Mouse (Mus musculus) intestine, embryonic 16.5 days (tissue): ENCODE results near the gene Tdo2. TPM values are rescaled to one million over a fixed set of nuclear protein-coding genes. Genes with fewer than 3 reads are reported as not detected.

Source experiments
- ATAC-seq: fragments of 200-750 bp; cut with Nextera tagmentation; 2 replicates; pipeline ENCODE4 v1.8.0; 2017; ENCODE audit warnings: moderate TSS enrichment, moderate library complexity
- H3K27ac ChIP-seq: fragments of 300-500 bp; sonication (generic); 2 replicates; pipeline ENCODE4 v1.5.1; 2014; ENCODE audit warnings: mild to moderate bottlenecking, low read length
- H3K27me3 ChIP-seq: fragments of 300-500 bp; sonication (generic); replicated peaks from 2 replicates; pipeline ENCODE4 v1.6.1; 2014; ENCODE audit warnings: low read length, control low read depth, mixed read lengths; ENCODE audit not compliant: control insufficient read depth, insufficient read depth
- H3K36me3 ChIP-seq: fragments of 300-500 bp; sonication (generic); 2 replicates; pipeline ENCODE4 v1.6.1; 2014; ENCODE audit warnings: low read length, control low read depth; ENCODE audit not compliant: control insufficient read depth, insufficient read depth
- H3K4me1 ChIP-seq: fragments of 300-500 bp; sonication (generic); 2 replicates; pipeline ENCODE4 v1.6.1; 2014; ENCODE audit warnings: low read length, control low read depth, mixed read lengths; ENCODE audit not compliant: control insufficient read depth, insufficient read depth
- H3K4me2 ChIP-seq: fragments of 300-500 bp; sonication (generic); 2 replicates; pipeline ENCODE4 v1.6.1; 2014; ENCODE audit warnings: low read depth, low read length, control low read depth
- H3K4me3 ChIP-seq: fragments of 300-500 bp; sonication (generic); 2 replicates; pipeline ENCODE4 v1.5.1; 2014; ENCODE audit warnings: mild to moderate bottlenecking, low read length
- H3K9ac ChIP-seq: fragments of 300-500 bp; sonication (generic); 2 replicates; pipeline ENCODE4 v1.6.1; 2014; ENCODE audit warnings: low read depth, low read length
- H3K9me3 ChIP-seq: fragments of 300-500 bp; sonication (generic); 2 replicates; pipeline ENCODE4 v1.6.1; 2016; ENCODE audit warnings: low read length, control low read depth; ENCODE audit not compliant: control insufficient read depth
- WGBS: fragments of 180-500 bp; shearing (Covaris S2); extraction: QIAGEN DNeasy Blood & Tissue Kit; methylation state at CpG from one replicate; pipeline ENCODE4 v1.1.7; 2014; 5-methylcytosine and 5-hydroxymethylcytosine counted together
- polyA plus RNA-seq: library from polyadenylated mRNA; unstranded; fragments of >200 nt; fragmentation: Nextera tagmentation; extraction: Ambion mirVana; gene quantifications from 2 replicates; pipeline ENCODE4 v1.2.1, GENCODE M21; 2015

Tdo2 gene
- polyA plus RNA-seq: 1.1 and 1.4 TPM in 2 replicates

GRCm38 (mm10) chr3:81976102-81976501 lies at the start of gene Tdo2:
TSS of gene Tdo2 (minus strand) at chr3:81976202.
- H3K36me3 ChIP-seq: no peaks in the 10 kb centered on the region
- H3K4me1 ChIP-seq: no peaks in the 10 kb centered on the region
- no peak within 1 kb of the TSS for H3K9ac ChIP-seq
- no peak within 1 kb of the TSS for H3K27ac ChIP-seq
- H3K4me2 ChIP-seq: no peak within 1 kb of the TSS
- ATAC-seq: no peak
- H3K27me3 ChIP-seq: no peaks in the 10 kb centered on the region
- H3K4me3 ChIP-seq: no peak within 1 kb of the TSS
- no peaks in the 10 kb centered on the region for H3K9me3 ChIP-seq

GRCm38 (mm10) chr3:82023065-82023464 lies 47.1 kb upstream of the Tdo2 start:
- H3K4me1 ChIP-seq: no peaks in the 10 kb centered on the region
- 91% methylated on average over 3 of the region's 3 CpGs for WGBS

GRCm38 (mm10) chr3:82022421-82022920 lies 46.5 kb upstream of the Tdo2 start:
- WGBS: 87% methylated on average over 8 of the region's 8 CpGs
- Histone ChIP-seq H3K9ac (no peak overlapping the region), H3K4me2 (no peak overlapping the region), H3K36me3 (no peaks in the 10 kb centered on the region), H3K4me1 (no peaks in the 10 kb centered on the region), H3K9me3 (no peaks in the 10 kb centered on the region), H3K4me3 (no peak overlapping the region), H3K27ac (no peak overlapping the region), H3K27me3 (no peaks in the 10 kb centered on the region)
- no peak for ATAC-seq

More at GRCm38 (mm10) chr3:82023065-82023464, 47.1 kb upstream of the Tdo2 start:
- Histone ChIP-seq H3K27ac (no peak overlapping the region), H3K9me3 (no peaks in the 10 kb centered on the region), H3K27me3 (no peaks in the 10 kb centered on the region), H3K4me2 (no peak overlapping the region), H3K4me3 (no peak overlapping the region), H3K9ac (no peak overlapping the region), H3K36me3 (no peaks in the 10 kb centered on the region)
- ATAC-seq: no peak

DNA sequence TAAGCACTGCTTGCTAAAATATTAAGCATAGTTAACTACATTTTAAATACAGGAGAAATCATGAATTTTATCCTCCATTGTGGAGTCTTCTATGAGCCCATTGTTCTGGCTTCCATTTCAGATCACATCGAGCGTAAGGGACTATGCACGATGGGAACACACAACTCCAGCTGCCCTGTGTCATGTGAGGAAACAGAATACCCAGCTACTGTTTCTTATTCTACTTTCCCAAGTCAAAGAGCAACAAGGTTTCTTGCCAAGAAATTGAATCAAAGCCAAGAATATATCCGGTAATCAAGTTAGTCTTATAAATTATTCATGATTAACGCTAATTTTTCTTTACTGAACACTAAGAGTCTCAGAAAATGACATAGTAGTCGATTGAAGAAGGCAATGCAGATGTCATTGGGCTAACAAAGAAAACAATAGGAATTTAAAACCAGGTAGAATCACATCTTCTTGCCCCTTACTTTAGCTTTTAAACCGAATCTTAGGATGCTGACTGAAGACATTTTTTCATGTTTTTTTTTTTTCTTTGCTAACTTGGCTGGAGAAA lies 38.2 kb upstream of the Tdo2 start:
- H3K9me3 ChIP-seq: no peaks in the 10 kb centered on the region
- 61% methylated on average over 7 of the region's 7 CpGs for WGBS

DNA sequence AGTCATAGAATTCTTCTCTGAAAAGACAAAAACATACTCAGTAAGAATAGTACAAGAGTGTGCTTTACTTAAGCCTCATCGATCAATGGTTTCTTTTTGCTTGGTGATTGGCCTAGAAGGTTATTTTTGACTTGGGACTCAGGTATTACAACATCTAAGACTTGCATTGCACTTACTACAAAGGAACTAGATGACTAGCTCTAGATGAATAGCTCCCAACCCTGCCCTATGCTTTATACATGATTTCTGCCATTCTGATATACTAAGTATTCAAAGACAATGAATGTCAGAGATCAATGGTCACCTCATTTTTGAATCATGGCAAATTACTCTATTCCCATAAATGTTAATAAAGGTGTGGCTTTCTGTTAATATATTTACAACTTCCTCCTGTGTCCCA lies 31.0 kb upstream of the Tdo2 start:
- Histone ChIP-seq H3K4me1 (no peaks in the 10 kb centered on the region), H3K9me3 (no peaks in the 10 kb centered on the region), H3K27me3 (no peaks in the 10 kb centered on the region), H3K4me3 (no peak overlapping the region), H3K4me2 (no peak overlapping the region), H3K27ac (no peak overlapping the region), H3K36me3 (no peaks in the 10 kb centered on the region), H3K9ac (no peak overlapping the region)
- WGBS: 98% methylated on average over 1 of the region's 1 CpGs
- no peak for ATAC-seq

More for the DNA sequence above, 38.2 kb upstream of the Tdo2 start:
- Histone ChIP-seq H3K4me3 (no peak overlapping the region), H3K27ac (no peak overlapping the region), H3K4me2 (no peak overlapping the region), H3K27me3 (no peaks in the 10 kb centered on the region), H3K9ac (no peak overlapping the region), H3K36me3 (no peaks in the 10 kb centered on the region), H3K4me1 (no peaks in the 10 kb centered on the region)
- ATAC-seq: no peak

DNA sequence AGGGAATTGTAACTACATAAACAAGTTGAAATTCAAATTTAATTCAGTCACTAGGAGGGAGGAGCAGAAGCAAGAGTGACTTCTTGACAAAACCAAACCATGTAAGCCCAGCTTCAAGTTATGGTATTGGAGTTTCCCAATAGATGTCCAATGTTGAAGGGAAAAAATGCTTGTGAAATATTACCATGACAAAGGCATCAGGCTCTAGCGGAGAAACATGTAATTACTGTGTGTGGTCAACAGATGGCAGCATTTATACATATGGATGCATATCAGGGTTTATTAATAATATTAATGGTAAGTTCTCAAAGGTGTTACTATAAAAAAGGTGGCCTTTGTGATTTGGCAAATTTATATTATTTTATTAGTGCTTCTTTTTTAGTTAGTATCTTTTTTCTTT lies 20.0 kb upstream of the Tdo2 start:
- Histone ChIP-seq H3K4me1 (no peaks in the 10 kb centered on the region), H3K36me3 (no peaks in the 10 kb centered on the region), H3K4me2 (no peak overlapping the region), H3K27ac (no peak overlapping the region), H3K27me3 (no peaks in the 10 kb centered on the region), H3K9me3 (no peaks in the 10 kb centered on the region), H3K4me3 (no peak overlapping the region), H3K9ac (no peak overlapping the region)
- 0% methylated on average over 1 of the region's 1 CpGs for WGBS
- no peak for ATAC-seq

- Histone ChIP-seq H3K36me3 (no peaks in the 10 kb centered on the region), H3K27me3 (no peaks in the 10 kb centered on the region), H3K27ac (no peak overlapping the region), H3K4me2 (no peak overlapping the region), H3K9me3 (no peaks in the 10 kb centered on the region), H3K4me3 (no peak overlapping the region), H3K9ac (no peak overlapping the region), H3K4me1 (no peaks in the 10 kb centered on the region)
- ATAC-seq: no peak
- 38% methylated on average over 4 of the region's 4 CpGs for WGBS
Measured at GRCm38 (mm10) chr3:81995371-81995770, 19.4 kb upstream of the Tdo2 start.

DNA sequence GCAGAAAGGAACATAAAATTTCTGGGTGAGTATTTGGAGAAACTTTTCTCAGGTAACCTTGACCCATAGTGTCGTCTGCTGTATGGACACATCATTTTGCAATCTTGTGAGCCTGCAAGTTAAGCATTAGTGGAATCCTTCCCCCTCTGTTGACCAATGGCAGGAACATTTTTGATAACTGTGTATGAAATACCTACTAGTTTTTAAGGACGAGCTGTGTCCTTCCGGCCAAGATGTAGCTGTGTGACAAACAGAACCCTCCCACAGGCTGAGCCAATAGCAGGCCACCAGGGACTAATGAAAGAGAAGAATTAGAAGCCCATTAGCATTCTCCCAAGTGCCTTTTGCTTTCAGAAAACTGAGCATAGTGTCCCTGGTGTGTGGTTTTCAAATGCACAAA lies 14.5 kb upstream of the Tdo2 start:
- no peaks in the 10 kb centered on the region for H3K27me3 ChIP-seq
- no peak overlapping the region for H3K4me2 ChIP-seq
- H3K4me3 ChIP-seq: no peak overlapping the region
- no peaks in the 10 kb centered on the region for H3K36me3 ChIP-seq
- H3K9ac ChIP-seq: no peak overlapping the region
- 65% methylated on average over 3 of the region's 3 CpGs for WGBS
- no peaks in the 10 kb centered on the region for H3K9me3 ChIP-seq
- ATAC-seq: no peak
- no peak overlapping the region for H3K27ac ChIP-seq
- peaks cover 2% of the 10 kb centered on the region; the same call in 1 of the 2 replicates for H3K4me1 ChIP-seq

- ATAC-seq: no peak
- 30% methylated on average over 2 of the region's 2 CpGs for WGBS
Measured at GRCm38 (mm10) chr3:81989692-81990141, 13.7 kb upstream of the Tdo2 start.

DNA sequence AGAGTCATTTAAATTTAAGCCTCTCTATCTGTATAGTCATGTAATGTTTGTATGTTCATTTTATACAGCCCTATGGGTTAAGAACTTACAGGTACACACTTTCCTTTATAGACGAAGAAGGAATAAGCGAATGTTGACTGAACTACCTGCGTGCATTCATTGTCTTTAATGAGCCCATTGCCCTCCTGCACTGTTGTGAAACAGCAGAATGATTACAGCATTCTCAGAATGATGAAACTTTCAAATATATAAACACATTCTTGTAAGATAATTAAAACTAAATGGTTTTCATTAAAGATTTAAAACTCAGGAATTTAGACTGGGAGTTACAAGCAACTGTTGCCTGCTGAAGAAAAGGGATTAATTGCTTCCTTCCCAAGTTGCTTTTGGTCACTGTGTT lies 11.6 kb upstream of the Tdo2 start:
- Histone ChIP-seq H3K4me2 (no peak overlapping the region), H3K4me3 (no peak overlapping the region), H3K9me3 (no peaks in the 10 kb centered on the region), H3K4me1 (peaks cover 5% of the 10 kb centered on the region; the same call in 1 of the 2 replicates), H3K27me3 (no peaks in the 10 kb centered on the region), H3K9ac (no peak overlapping the region), H3K36me3 (no peaks in the 10 kb centered on the region), H3K27ac (no peak overlapping the region)
- no peak for ATAC-seq
- WGBS: 91% methylated on average over 3 of the region's 3 CpGs

More at GRCm38 (mm10) chr3:81989692-81990141, 13.7 kb upstream of the Tdo2 start:
- Histone ChIP-seq H3K4me2 (no peak overlapping the region), H3K36me3 (no peaks in the 10 kb centered on the region), H3K27me3 (no peaks in the 10 kb centered on the region), H3K9me3 (no peaks in the 10 kb centered on the region), H3K4me1 (peaks cover 2% of the 10 kb centered on the region; the same call in 1 of the 2 replicates), H3K4me3 (no peak overlapping the region), H3K9ac (no peak overlapping the region), H3K27ac (no peak overlapping the region)
